In the genomic region with DNA sequence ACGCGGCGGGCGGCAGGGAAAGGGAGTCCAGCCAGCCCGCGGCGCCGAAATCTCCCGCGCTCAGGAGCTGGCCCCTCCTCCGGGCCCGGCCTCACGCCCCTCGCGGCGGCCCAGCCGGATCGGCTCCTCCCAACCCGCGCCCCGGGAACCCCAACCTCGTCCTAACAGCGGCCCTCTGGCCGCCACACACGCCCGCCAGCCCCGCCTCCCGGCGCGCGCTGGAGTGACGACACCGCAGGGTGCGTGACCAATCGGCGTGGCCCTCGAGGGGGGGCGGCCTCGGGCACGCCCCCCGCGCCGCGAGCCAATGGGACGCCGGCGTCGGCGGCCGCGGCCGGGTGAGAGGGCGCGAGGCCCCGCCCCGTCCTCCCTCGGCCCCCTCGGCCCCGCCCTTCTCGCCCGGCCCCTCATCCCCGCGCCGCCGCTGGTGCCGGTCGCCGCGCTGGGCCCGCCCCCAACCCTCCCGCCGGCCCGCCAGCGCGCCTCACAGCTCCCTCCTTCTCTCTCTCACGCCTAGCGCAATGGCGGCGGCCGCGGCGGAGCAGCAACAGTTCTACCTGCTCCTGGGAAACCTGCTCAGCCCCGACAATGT, we compare ENCODE assay signal across 8 mouse cellular contexts. TPM values are rescaled to one million over a fixed set of nuclear protein-coding genes. Genes with fewer than 3 reads are reported as not detected.
DNase-seq lines count a peak whose midpoint lies in the region; ATAC-seq and TF ChIP-seq lines count a peak whose summit lies in the region.

Gene Ipo5, plus strand, starts transcription at position 492 of the 592 bp plus-strand sequence.

- H3K9me3 ChIP-seq in forebrain, embryonic 15.5 days = no peaks in the 10 kb centered on the region

- under 1% methylated on average over 76 of the region's 83 CpGs for WGBS in forebrain, embryonic 15.5 days
- WGBS in lung, adult 2 months = 1% methylated on average over 81 of the region's 83 CpGs

- peaks cover 16% of the 10 kb centered on the region for H3K4me1 ChIP-seq in forebrain, embryonic 15.5 days
- peaks cover 2% of the 10 kb centered on the region; the same call in 1 of the 2 replicates for H3K4me1 ChIP-seq in lung, adult 2 months (ENCODE audit: control insufficient read depth, insufficient read depth, low read length)

- H3K4me3 ChIP-seq in forebrain, embryonic 15.5 days = peak within 1 kb of the TSS; percentile 96
- H3K4me3 ChIP-seq in lung, adult 2 months (replicated peaks; ENCODE audit: extremely low read depth, low read depth, low read length) = peak within 1 kb of the TSS; percentile 91

- no peak for TF ChIP-seq CTCF in lung, adult 2 months (IDR thresholded peaks at IDR 0.05; ENCODE audit: insufficient read depth, low read length)

- peak; percentile 93 for DNase-seq in ES-CJ7 (ENCODE audit: low read depth, low spot score)
- peak; percentile 95 for DNase-seq in cerebellum, adult 11 months
- DNase-seq in heart, postnatal 25 days (ENCODE audit: low spot score) = peak; percentile 92
- DNase-seq in layer of hippocampus, adult 18-20 months (ENCODE audit: low spot score in 2 of 2) = peak; percentile 93 to 95
- DNase-seq in lung, adult 2 months = peak; percentile 94
- DNase-seq in thymus, adult 18-20 months = peak; percentile 91

- TF ChIP-seq POLR2A in lung, adult 2 months (IDR thresholded peaks at IDR 0.05; ENCODE audit: borderline replicate concordance, extremely low read depth, low read depth, low read length) = 0 out of 2 replicates have a peak, but pooled peaks have one; percentile 29

- ATAC-seq in forebrain, embryonic 15.5 days (replicated peaks) = peak; percentile 96
- ATAC-seq in neutrophil, adult 5-6 weeks (ENCODE audit: extremely low read depth, insufficient number of reproducible peaks, low FRiP score, poor library complexity, severe bottlenecking) = peak; percentile 92

- H3K27me3 ChIP-seq in forebrain, embryonic 15.5 days = no peaks in the 10 kb centered on the region

- peak within 1 kb of the TSS; percentile 91 for H3K27ac ChIP-seq in forebrain, embryonic 15.5 days (replicated peaks)

- H3K9ac ChIP-seq in forebrain, embryonic 15.5 days (replicated peaks) = peak within 1 kb of the TSS; percentile 88

- H3K4me2 ChIP-seq in forebrain, embryonic 15.5 days (replicated peaks) = peak within 1 kb of the TSS; percentile 84

- intact Hi-C loops in heart, postnatal 25 days (cut with DNase I) = loop anchor here (5.0 kb wide), 1 partner anchor 126 kb away; the partner anchor contains the start of gene Farp1

- H3K36me3 ChIP-seq in forebrain, embryonic 15.5 days = no peaks in the 10 kb centered on the region

RNA-seq across cellular contexts. Expression of gene Ipo5, which starts in this region (rescaled TPM):
- polyA plus RNA-seq in forebrain, embryonic 15.5 days (2015; fragmentation: Nextera tagmentation; extraction: Ambion mirVana) = 82.3 and 84.0 TPM in 2 replicates
- total RNA-seq in heart, postnatal 25 days (2021) = 100 to 1,000 TPM in 1 of 2 experiments, 10 to 100 TPM in 1; 96.3 to 101 TPM
- total RNA-seq in layer of hippocampus, adult 18-20 months (2021) = 100 to 1,000 TPM in 1 of 2 experiments, 10 to 100 TPM in 1; 97.1 to 102 TPM
- polyA plus RNA-seq in lung, adult 2 months (2012; rRNA removed) = 10.3 and 17.8 TPM in 2 replicates
- 27.9 and 28.5 TPM in 2 replicates for total RNA-seq in neutrophil, adult 5-6 weeks (2017)

Comparison
In these comparisons a context has a peak if more than half of its experiments do, and no peak if none do; other contexts are left out.
1. Peak in every context shown above with its lines: DNase-seq, ATAC-seq, H3K4me3 ChIP-seq and H3K27ac ChIP-seq.